Mouse (Mus musculus) heart, postnatal 10 days (tissue): ENCODE measurements around the gene Npsr1. TPM values are rescaled to one million over a fixed set of nuclear protein-coding genes. Genes with fewer than 3 reads are reported as not detected.

Source experiments
- DNase-seq, 2 experiments: peaks; one replicate each; pipeline ENCODE4 v3.0.0; 2021
- intact Hi-C: fragments of 180-260 bp; cut with DNase I; formaldehyde crosslinking; loops from one replicate; pipeline ENCODE4 v1.15.1; 2025
- total RNA-seq, 2 experiments: library from RNA; stranded (reverse); gene quantifications; 2 replicates each; pipeline ENCODE4 v1.2.3; 2021

The Npsr1 gene
- total RNA-seq: not detected

GRCm38 (mm10) chr9:24097696-24098095 is at the start of gene Npsr1:
Gene Npsr1, plus strand, starts transcription at chr9:24097996.
- DNase-seq: no peak
- intact Hi-C loops: no loop called here

- intact Hi-C loops: no loop called here
Observed at GRCm38 (mm10) chr9:24051538-24051937, 46.3 kb upstream of the Npsr1 start.

GRCm38 (mm10) chr9:24063251-24063650 is 34.5 kb upstream of the Npsr1 start:
- DNase-seq: no peak
- intact Hi-C loops: no loop called here

More at GRCm38 (mm10) chr9:24051538-24051937, 46.3 kb upstream of the Npsr1 start:
- DNase-seq: no peak

GRCm38 (mm10) chr9:24071664-24072063 is 26.1 kb upstream of the Npsr1 start:
- DNase-seq: no peak
- intact Hi-C loops: no loop called here

- intact Hi-C loops: no loop called here
- DNase-seq: no peak
Observed at GRCm38 (mm10) chr9:24077596-24077995, 20.2 kb upstream of the Npsr1 start.

- no peak for DNase-seq
- intact Hi-C loops: no loop called here
Observed at GRCm38 (mm10) chr9:24091875-24092274, 5.9 kb upstream of the Npsr1 start.

- no peak for DNase-seq
- intact Hi-C loops: no loop called here
Observed at GRCm38 (mm10) chr9:24098526-24098925, 730 bp downstream of the Npsr1 start.

GRCm38 (mm10) chr9:24099631-24100030 is 1.8 kb downstream of the Npsr1 start:
- no peak for DNase-seq
- intact Hi-C loops: no loop called here

GRCm38 (mm10) chr9:24119423-24119822 is 21.6 kb downstream of the Npsr1 start:
- DNase-seq: peak; percentile 48 to 55
- intact Hi-C loops: loop anchor here (1.0 kb wide), 1 partner anchor 398 kb away; no protein-coding TSS in a partner anchor

- no peak for DNase-seq
- intact Hi-C loops: no loop called here
Observed at GRCm38 (mm10) chr9:24133142-24133541, 35.3 kb downstream of the Npsr1 start.

GRCm38 (mm10) chr9:24136354-24136753 is 38.6 kb downstream of the Npsr1 start:
- DNase-seq: no peak
- intact Hi-C loops: no loop called here

- DNase-seq: no peak
- intact Hi-C loops: no loop called here
Observed at GRCm38 (mm10) chr9:24144341-24144740, 46.5 kb downstream of the Npsr1 start.

- intact Hi-C loops: no loop called here
- DNase-seq: no peak
Observed at GRCm38 (mm10) chr9:24157208-24157607, 59.4 kb downstream of the Npsr1 start.

GRCm38 (mm10) chr9:24160409-24160808 is 62.6 kb downstream of the Npsr1 start:
- DNase-seq: no peak
- intact Hi-C loops: no loop called here

GRCm38 (mm10) chr9:24168501-24168900 is 70.7 kb downstream of the Npsr1 start:
- intact Hi-C loops: no loop called here
- no peak for DNase-seq

- no peak for DNase-seq
- intact Hi-C loops: no loop called here
Observed at GRCm38 (mm10) chr9:24170728-24171127, 72.9 kb downstream of the Npsr1 start.

- intact Hi-C loops: loop anchor here (5.0 kb wide), 1 partner anchor 329 kb away; no protein-coding TSS in a partner anchor
Observed at GRCm38 (mm10) chr9:24178744-24179143, 80.9 kb downstream of the Npsr1 start.

GRCm38 (mm10) chr9:24180926-24181325 is 83.1 kb downstream of the Npsr1 start:
- DNase-seq: peak in 1 of 2 experiments; percentile 13

More at GRCm38 (mm10) chr9:24178744-24179143, 80.9 kb downstream of the Npsr1 start:
- DNase-seq: no peak

GRCm38 (mm10) chr9:24186289-24186688 is 88.5 kb downstream of the Npsr1 start:
- intact Hi-C loops: no loop called here
- no peak for DNase-seq

More at GRCm38 (mm10) chr9:24180926-24181325, 83.1 kb downstream of the Npsr1 start:
- intact Hi-C loops: no loop called here

- intact Hi-C loops: no loop called here
- DNase-seq: no peak
Observed at GRCm38 (mm10) chr9:24189511-24190260, 91.9 kb downstream of the Npsr1 start.

- DNase-seq: peak in 1 of 2 experiments; percentile 14
Observed at GRCm38 (mm10) chr9:24190261-24190588, 92.4 kb downstream of the Npsr1 start.

GRCm38 (mm10) chr9:24198254-24198653 is 100.5 kb downstream of the Npsr1 start:
- intact Hi-C loops: no loop called here
- DNase-seq: no peak

More at GRCm38 (mm10) chr9:24190261-24190588, 92.4 kb downstream of the Npsr1 start:
- intact Hi-C loops: no loop called here
